Mouse (Mus musculus) kidney, postnatal 0 days (tissue): ENCODE measurements at regions not wholly inside any gene's neighbourhood (a gene's known extent, or its start where the extent isn't known, plus 50 kb on each side); places are given as distances from the start of the nearest gene placed in this dataset.

ENCODE experiments used
- ATAC-seq: fragments of 200-750 bp; cut with Nextera tagmentation; replicated peaks from 2 replicates; pipeline ENCODE4 v1.8.0; 2017; ENCODE audit warnings: low read depth, moderate number of reproducible peaks, moderate TSS enrichment, moderate library complexity; ENCODE audit not compliant: low FRiP score
- DNase-seq: peaks from one replicate; pipeline ENCODE4 v3.0.0-alpha.2; 2016; ENCODE audit warnings: low spot score
- H3K27ac ChIP-seq: fragments of 300-500 bp; sonication (generic); 2 replicates; pipeline ENCODE4 v1.5.1; 2014; ENCODE audit warnings: mild to moderate bottlenecking
- H3K27me3 ChIP-seq: fragments of 300-500 bp; sonication (generic); 2 replicates; pipeline ENCODE4 v1.6.1; 2014; ENCODE audit warnings: low read length, mixed read lengths; ENCODE audit not compliant: insufficient read depth
- H3K36me3 ChIP-seq: fragments of 300-500 bp; sonication (generic); 2 replicates; pipeline ENCODE4 v1.6.1; 2014; ENCODE audit warnings: low read length, mixed read lengths; ENCODE audit not compliant: insufficient read depth
- H3K4me1 ChIP-seq: fragments of 300-500 bp; sonication (generic); replicated peaks from 2 replicates; pipeline ENCODE4 v1.6.1; 2014; ENCODE audit warnings: antibody characterized with exemption, low read length, mixed read lengths; ENCODE audit not compliant: insufficient read depth
- H3K4me2 ChIP-seq: fragments of 300-500 bp; sonication (generic); 2 replicates; pipeline ENCODE4 v1.6.1; 2014; ENCODE audit warnings: mild to moderate bottlenecking, low read length, moderate library complexity, mixed read lengths
- H3K4me3 ChIP-seq: fragments of 300-500 bp; sonication (generic); replicated peaks from 2 replicates; pipeline ENCODE4 v1.5.1; 2014; ENCODE audit warnings: low read depth, low read length
- H3K9ac ChIP-seq: fragments of 300-500 bp; sonication (generic); 2 replicates; pipeline ENCODE4 v1.6.1; 2014; ENCODE audit warnings: low read depth, low read length
- H3K9me3 ChIP-seq: fragments of 300-500 bp; sonication (generic); replicated peaks from 2 replicates; pipeline ENCODE4 v1.6.1; 2016; ENCODE audit warnings: low read length, inconsistent platforms, mixed read lengths
- CTCF ChIP-seq: IDR thresholded peaks from 2 replicates; pipeline ENCODE4 v1.5.1; 2016; ENCODE audit warnings: antibody characterized with exemption, low read depth, mild to moderate bottlenecking, moderate library complexity
- WGBS: fragments of 180-500 bp; shearing (Covaris S2); extraction: QIAGEN DNeasy Blood & Tissue Kit; methylation state at CpG from one replicate; pipeline ENCODE4 v1.1.7; 2014; 5-methylcytosine and 5-hydroxymethylcytosine counted together

DNA sequence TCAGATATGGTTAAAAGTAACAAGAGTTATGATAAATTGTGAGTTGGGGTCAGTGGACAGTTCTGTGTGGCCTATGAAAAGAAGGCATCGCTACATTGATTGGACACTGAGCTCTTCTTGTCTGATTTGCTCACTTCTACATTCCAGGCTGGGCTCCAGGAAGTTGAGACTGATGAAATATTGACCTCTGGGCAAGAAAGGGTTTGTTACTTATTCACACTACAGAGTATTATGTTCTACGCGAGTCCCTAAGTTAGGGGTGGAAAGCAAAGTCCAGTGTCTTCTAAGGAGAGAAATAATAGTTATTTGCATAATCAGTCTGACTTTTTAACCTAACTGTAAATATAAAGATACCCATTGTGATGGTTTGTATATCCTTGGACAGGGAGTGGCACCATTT, 397.0 kb upstream of the Ubash3b start:
- WGBS = 93% methylated on average over 3 of the region's 3 CpGs

DNA sequence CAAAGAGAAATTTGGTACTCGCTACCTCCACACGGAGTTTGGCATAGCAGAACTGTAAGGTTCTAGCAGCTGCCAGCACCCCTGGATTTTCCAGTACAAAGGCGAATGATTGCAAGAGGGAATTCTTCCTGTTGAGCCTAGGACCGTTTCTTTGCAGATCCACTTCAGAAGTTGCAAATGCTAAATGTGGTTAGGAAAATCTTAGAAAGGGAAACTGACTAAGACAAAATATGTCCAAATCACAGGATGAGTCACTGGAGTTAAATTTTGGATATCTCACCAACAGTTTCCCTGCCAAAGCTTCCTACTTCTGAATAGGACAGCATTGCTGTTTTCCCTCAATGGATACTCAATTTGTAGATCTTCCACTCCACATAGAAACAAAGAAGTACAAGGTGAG, 395.4 kb upstream of the Ubash3b start:
- H3K27me3 ChIP-seq = no peaks in the 10 kb centered on the region
- TF ChIP-seq CTCF = no peak
- H3K4me2 ChIP-seq = no peak overlapping the region
- no peak overlapping the region for H3K27ac ChIP-seq
- no peaks in the 10 kb centered on the region for H3K9me3 ChIP-seq
- 90% methylated on average over 4 of the region's 4 CpGs for WGBS
- no peaks in the 10 kb centered on the region for H3K36me3 ChIP-seq
- no peak overlapping the region for H3K9ac ChIP-seq
- no peaks in the 10 kb centered on the region for H3K4me1 ChIP-seq
- H3K4me3 ChIP-seq = no peak overlapping the region
- ATAC-seq = no peak
- DNase-seq = no peak

More for the DNA sequence above, 397.0 kb upstream of the Ubash3b start:
- no peak overlapping the region for H3K4me2 ChIP-seq
- TF ChIP-seq CTCF = no peak
- no peaks in the 10 kb centered on the region for H3K36me3 ChIP-seq
- H3K27ac ChIP-seq = no peak overlapping the region
- H3K9me3 ChIP-seq = no peaks in the 10 kb centered on the region
- no peak overlapping the region for H3K4me3 ChIP-seq
- no peaks in the 10 kb centered on the region for H3K4me1 ChIP-seq
- ATAC-seq (no peak), DNase-seq (no peak)
- H3K9ac ChIP-seq = no peak overlapping the region
- H3K27me3 ChIP-seq = no peaks in the 10 kb centered on the region

DNA sequence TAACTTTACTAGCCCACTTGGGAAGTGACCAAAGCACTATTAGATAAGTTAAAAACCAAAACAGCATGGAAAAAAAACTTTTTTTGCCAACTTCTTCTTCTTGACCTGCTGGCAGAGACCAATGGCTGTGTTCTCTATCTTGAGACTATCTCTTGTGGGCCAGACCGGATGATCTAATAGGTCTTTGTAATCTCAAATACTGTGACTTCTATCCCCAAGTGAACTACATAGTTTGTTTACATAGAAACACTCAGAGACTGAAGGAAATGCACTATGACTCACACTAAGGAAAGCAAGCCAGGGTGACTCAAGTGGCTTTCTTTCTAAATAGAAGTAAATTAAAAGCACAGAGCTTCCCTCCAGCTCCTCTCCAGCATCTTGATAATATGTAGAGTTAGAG, 384.3 kb upstream of the Ubash3b start:
- ATAC-seq (no peak), DNase-seq (peak; percentile 71)
- Histone ChIP-seq H3K9me3 (no peaks in the 10 kb centered on the region), H3K4me1 (no peaks in the 10 kb centered on the region), H3K4me3 (no peak overlapping the region), H3K36me3 (no peaks in the 10 kb centered on the region), H3K4me2 (no peak overlapping the region), H3K27me3 (no peaks in the 10 kb centered on the region), H3K9ac (no peak overlapping the region), H3K27ac (no peak overlapping the region; the same call in 1 of the 2 replicates)
- 65% methylated on average over 1 of the region's 1 CpGs for WGBS
- no peak for TF ChIP-seq CTCF

DNA sequence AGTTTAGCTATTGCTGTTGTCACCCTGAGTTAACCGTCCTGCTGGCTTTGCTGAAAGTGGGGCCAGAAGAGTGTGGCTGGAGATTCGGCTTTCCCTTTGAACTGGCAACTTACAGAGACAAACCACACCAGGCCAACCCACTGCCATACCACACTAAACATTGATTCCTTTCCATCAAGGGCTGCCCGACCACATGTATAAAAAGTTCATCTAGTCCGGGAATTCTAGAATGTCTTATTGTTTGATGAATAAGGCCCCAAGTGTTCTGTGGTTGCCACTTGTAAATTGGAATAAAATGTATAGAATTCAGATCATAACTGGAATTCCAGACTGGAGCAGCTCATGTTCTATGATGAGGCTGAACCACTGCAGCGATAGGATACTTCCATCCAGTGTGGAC, 381.0 kb upstream of the Ubash3b start:
- Histone ChIP-seq H3K4me2 (no peak overlapping the region), H3K36me3 (no peaks in the 10 kb centered on the region), H3K9me3 (no peaks in the 10 kb centered on the region), H3K9ac (no peak overlapping the region), H3K4me1 (no peaks in the 10 kb centered on the region), H3K27ac (no peak overlapping the region), H3K4me3 (no peak overlapping the region), H3K27me3 (no peaks in the 10 kb centered on the region)
- no peak for TF ChIP-seq CTCF
- DNase-seq (peak; percentile 27), ATAC-seq (no peak)
- 80% methylated on average over 5 of the region's 5 CpGs for WGBS

DNA sequence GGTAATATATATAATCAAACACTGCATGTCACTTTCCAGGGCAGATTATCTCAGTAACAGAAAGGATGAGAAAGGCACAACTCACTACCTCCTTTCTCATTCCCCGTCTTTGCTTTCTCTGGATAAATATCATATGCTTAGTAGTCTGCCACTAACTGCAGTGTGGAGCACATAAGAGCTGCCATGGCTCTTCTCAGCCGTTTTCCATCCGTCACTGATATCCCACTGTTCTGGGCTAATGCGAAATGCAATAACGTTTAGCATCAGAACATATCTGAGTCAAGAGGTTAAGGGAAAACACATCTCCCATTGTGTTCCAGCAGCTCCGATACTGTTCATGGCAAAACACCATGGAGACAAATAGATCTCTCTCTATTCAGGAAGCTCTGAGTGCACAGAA, 379.8 kb upstream of the Ubash3b start:
- DNase-seq (no peak), ATAC-seq (no peak)
- H3K4me3 ChIP-seq = no peak overlapping the region
- H3K9me3 ChIP-seq = no peaks in the 10 kb centered on the region
- TF ChIP-seq CTCF = no peak
- no peaks in the 10 kb centered on the region for H3K36me3 ChIP-seq
- no peaks in the 10 kb centered on the region for H3K4me1 ChIP-seq
- 83% methylated on average over 6 of the region's 6 CpGs for WGBS
- H3K9ac ChIP-seq = no peak overlapping the region
- H3K27ac ChIP-seq = no peak overlapping the region
- H3K4me2 ChIP-seq = no peak overlapping the region
- no peaks in the 10 kb centered on the region for H3K27me3 ChIP-seq

DNA sequence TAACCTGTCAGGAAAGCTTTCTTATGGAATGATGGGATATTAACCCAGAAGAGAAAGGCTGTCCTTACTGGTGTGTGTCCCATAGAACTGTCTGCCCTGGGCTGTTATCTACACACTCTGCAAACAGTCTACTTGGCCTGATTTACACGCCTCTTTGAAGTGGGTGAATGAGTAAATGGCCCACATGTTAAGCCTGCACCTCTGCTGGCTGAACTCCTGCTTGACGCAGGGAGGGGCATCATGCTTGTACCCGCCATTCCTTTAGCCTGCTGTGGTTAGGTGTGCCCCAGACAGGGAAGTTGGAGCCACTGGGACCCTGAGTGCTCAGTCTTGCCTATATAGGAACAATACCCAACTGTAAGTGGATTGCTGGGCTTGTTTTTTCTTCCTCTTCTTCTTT, 371.3 kb upstream of the Ubash3b start:
- no peak overlapping the region for H3K4me2 ChIP-seq
- no peaks in the 10 kb centered on the region for H3K36me3 ChIP-seq
- no peaks in the 10 kb centered on the region for H3K9me3 ChIP-seq
- no peak overlapping the region for H3K9ac ChIP-seq
- 59% methylated on average over 3 of the region's 3 CpGs for WGBS
- no peak for DNase-seq
- no peak overlapping the region for H3K4me3 ChIP-seq
- H3K27ac ChIP-seq = no peak overlapping the region
- no peak for ATAC-seq
- H3K27me3 ChIP-seq = no peaks in the 10 kb centered on the region
- TF ChIP-seq CTCF = no peak
- no peaks in the 10 kb centered on the region; the same call in 1 of the 2 replicates for H3K4me1 ChIP-seq

DNA sequence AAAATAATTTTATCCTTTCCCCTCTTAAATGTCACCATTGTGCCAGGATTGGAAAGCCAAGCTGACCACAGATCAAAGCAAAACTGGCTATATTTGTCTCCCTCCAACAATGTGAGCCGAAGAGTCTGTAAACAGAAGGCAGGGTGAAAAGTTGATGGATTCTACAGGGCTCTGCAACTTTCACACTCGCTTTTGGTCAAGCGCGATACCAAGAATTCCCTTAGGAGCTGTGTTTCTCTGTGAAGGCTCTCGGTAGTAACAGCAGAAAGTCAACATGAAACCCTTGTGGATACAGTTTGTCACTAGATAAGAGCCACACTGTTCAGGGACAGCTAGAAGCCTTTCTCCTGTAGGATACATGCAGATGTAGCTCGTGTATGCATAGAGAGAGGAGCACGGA, 370.8 kb upstream of the Ubash3b start:
- TF ChIP-seq CTCF = no peak
- Histone ChIP-seq H3K4me1 (no peaks in the 10 kb centered on the region; the same call in 1 of the 2 replicates), H3K4me2 (no peak overlapping the region), H3K4me3 (no peak overlapping the region), H3K27ac (0 out of 2 replicates have a peak overlapping the region, but pooled peaks have one; percentile 14), H3K27me3 (no peaks in the 10 kb centered on the region), H3K9ac (no peak overlapping the region), H3K36me3 (no peaks in the 10 kb centered on the region), H3K9me3 (no peaks in the 10 kb centered on the region)
- ATAC-seq (no peak), DNase-seq (peak; percentile 75)
- 51% methylated on average over 7 of the region's 7 CpGs for WGBS
